Mouse (Mus musculus) CH12.LX (cell line): ENCODE measurements around the gene Dennd1a.

ENCODE experiments used
- CTCF ChIP-seq, 2 experiments: IDR thresholded peaks in 1 of 2; conservative IDR thresholded peaks in 1 of 2; 2 replicates each; pipeline ENCODE4 v1.5.1; 2011 to 2012; ENCODE audit warnings: low read depth in 2 of 2, low read length in 2 of 2, improper control_type of control experiment in 1 of 2, inconsistent platforms in 1 of 2, mild to moderate bottlenecking in 1 of 2, moderate library complexity in 1 of 2
- E2F4 ChIP-seq: IDR thresholded peaks from 2 replicates; pipeline ENCODE4 v1.6.1; 2011; ENCODE audit warnings: low read depth, low read length, improper control_type of control experiment; ENCODE audit not compliant: insufficient replicate concordance
- EP300 ChIP-seq: IDR thresholded peaks from 2 replicates; pipeline ENCODE4 v1.6.1; 2011; ENCODE audit warnings: low read length, improper control_type of control experiment
- ETS1 ChIP-seq: conservative IDR thresholded peaks from 2 replicates; pipeline ENCODE4 v1.6.1; 2012; ENCODE audit warnings: low read depth, mild to moderate bottlenecking, inconsistent platforms, low read length, improper control_type of control experiment, moderate library complexity
- MAX ChIP-seq: IDR thresholded peaks from 2 replicates; pipeline ENCODE4 v1.6.1; 2011; ENCODE audit warnings: low read length, improper control_type of control experiment
- NELFE ChIP-seq: IDR thresholded peaks from 2 replicates; pipeline ENCODE4 v1.6.1; 2011; ENCODE audit warnings: low read depth, low read length, improper control_type of control experiment
- POLR2A ChIP-seq: IDR thresholded peaks from 2 replicates; pipeline ENCODE4 v1.6.1; 2011; ENCODE audit warnings: low read depth, mild to moderate bottlenecking, improper control_type of control experiment, low read length
- RAD21 ChIP-seq: IDR thresholded peaks from 2 replicates; pipeline ENCODE4 v1.6.1; 2011; ENCODE audit warnings: low read depth, mild to moderate bottlenecking, low read length, improper control_type of control experiment, moderate library complexity
- SIN3A ChIP-seq: IDR thresholded peaks from 2 replicates; pipeline ENCODE4 v1.6.1; 2012; ENCODE audit warnings: low read length, improper control_type of control experiment, inconsistent platforms
- USF2 ChIP-seq: conservative IDR thresholded peaks from 2 replicates; pipeline ENCODE4 v1.6.1; 2011; ENCODE audit warnings: low read depth, low read length, improper control_type of control experiment
- ZKSCAN1 ChIP-seq: IDR thresholded peaks from 2 replicates; pipeline ENCODE4 v1.6.1; 2012; ENCODE audit warnings: low read depth, inconsistent platforms, low read length, improper control_type of control experiment, borderline replicate concordance
- ZNF384 ChIP-seq: IDR thresholded peaks from 2 replicates; pipeline ENCODE4 v1.6.1; 2012; ENCODE audit warnings: low read depth, low read length, improper control_type of control experiment, inconsistent platforms

DNA sequence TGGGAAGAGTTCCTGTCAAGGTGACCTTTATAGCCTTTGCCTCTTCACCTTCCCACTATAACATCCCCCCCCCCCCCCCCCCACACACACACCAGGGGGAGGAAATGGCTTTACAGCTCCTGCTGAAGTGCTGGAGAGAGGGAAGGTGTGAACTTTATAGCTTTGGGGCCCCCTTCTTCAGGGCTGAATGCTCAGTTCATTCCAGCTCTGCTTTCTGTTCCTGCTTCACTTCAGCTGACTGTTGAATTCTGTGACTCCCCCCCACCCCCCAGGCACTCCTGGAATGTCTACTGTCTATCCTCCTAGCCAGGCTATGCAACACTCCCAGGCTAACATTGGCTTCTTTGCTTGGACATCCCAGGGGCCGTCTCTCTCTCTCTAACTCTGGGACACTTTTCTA lies 491.2 kb downstream of the Dennd1a start:
- no peak for TF ChIP-seq NELFE
- no peak for TF ChIP-seq POLR2A
- TF ChIP-seq E2F4 = no peak
- no peak for TF ChIP-seq USF2
- no peak for TF ChIP-seq ZKSCAN1
- TF ChIP-seq CTCF (conservative IDR thresholded peaks at IDR 0.05 in 1 of 2, IDR thresholded peaks at IDR 0.05 in 1 of 2; ENCODE audit: low read depth in 2 of 2, low read length in 2 of 2) = no peak
- TF ChIP-seq RAD21 = no peak
- no peak for TF ChIP-seq MAX
- TF ChIP-seq ZNF384 = no peak
- TF ChIP-seq ETS1 = no peak
- no peak for TF ChIP-seq EP300
- TF ChIP-seq SIN3A = no peak
